Mouse (Mus musculus): ENCODE results near the gene Alk.

Alk gene

DNA sequence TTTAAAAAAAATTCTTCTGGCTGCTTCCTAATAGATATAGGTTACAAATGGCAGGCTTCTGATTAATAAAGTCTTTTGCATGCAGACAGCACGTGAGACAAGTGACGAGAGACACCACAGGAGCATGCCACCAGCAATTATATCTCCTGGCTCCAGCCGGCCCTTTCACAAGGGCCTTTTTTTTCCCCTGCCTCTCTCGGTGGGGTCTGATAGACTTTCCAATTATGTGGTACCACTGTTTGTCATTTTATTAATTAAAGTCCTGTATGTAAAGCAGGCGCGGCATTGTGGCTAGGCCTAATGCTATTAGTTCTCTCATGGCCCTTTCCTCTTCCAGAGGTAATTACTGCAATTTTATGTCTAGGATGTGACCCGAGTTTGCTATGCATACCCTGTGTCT, 630.7 kb downstream of the Alk start:
- DNase-seq (ENCODE audit: low spot score): no peak

DNA sequence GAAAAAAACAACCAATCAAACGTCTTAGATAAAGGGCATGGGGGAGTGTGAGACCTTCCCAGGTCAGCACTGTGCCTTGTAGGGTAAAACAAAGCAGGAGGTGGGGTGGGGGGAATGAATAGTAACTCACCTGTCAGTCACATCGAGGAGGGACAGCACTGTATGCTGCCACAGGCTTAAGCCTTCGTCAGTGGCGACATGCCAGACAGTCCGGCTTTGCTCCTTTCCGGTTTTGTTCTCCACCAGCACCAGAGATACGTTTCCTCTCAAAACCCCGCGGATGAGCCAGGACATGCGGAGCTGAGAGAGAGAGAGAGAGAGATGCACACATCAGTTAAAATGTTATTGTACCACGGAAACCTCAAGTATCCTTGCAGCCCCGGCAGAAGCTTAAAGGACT, 637.1 kb downstream of the Alk start:
- no peak for DNase-seq (ENCODE audit: low spot score)

DNA sequence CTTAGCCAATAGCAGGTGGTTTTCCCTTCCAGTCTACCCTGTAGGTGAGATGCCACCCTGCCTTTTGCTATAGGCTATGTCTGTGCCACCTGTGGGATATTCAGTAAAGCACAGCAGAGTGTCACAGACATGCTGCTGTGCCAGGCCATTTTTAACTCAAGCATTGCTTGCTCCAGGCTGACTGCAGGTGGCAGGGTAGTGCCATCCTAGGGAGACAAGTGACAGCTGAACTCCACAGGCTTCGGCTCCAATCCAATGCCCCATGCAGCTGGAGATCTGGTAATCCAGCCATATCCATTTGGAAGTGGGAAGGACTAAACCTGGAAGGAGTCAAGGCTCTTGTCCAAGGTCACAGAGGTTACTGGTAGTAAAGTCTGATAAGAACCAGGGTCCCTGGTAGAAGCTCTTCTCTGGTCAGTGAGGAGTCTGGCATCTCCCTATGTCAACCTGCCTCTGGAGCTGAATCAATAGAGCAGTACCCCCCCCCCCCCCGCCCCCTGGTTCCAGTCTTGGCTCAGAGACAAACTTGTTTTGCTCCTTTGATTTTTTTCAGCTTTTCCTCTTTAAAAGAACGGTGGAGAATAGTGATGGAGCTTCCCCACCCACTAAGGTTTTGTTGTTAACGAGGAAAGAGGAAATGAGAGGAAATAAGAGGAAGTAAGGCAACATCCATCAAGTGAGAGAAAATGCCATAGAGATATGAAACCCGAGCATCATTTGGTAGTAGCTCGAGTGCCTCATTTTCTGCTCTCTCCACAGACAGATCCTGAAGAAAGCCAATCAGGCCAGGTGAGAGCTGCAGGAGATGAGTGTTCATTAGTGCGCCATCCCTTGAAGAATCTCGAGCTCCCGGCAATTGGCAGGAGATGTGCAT, 638.5 kb downstream of the Alk start:
- peak; percentile 6 for DNase-seq (ENCODE audit: low spot score)

DNA sequence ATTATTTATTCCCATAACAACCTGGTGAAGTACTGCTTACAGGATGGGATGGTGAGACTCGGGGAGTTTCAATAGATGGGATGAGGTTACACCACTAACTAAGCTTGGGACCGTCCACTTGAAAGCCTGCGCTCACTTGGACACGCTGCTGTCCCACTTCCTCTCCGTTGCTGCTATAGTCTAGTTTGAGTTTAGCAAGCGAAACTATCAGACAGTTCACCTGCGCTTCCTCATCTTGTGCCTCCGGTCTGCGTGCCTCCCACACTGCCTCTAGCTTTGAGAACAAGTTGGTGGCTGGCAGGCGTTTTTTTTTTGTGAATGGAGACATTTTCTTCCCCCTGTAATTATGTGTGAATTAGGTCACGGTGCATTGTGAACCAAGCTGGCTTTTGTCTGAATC, 639.8 kb downstream of the Alk start:
- DNase-seq (ENCODE audit: low spot score): no peak

DNA sequence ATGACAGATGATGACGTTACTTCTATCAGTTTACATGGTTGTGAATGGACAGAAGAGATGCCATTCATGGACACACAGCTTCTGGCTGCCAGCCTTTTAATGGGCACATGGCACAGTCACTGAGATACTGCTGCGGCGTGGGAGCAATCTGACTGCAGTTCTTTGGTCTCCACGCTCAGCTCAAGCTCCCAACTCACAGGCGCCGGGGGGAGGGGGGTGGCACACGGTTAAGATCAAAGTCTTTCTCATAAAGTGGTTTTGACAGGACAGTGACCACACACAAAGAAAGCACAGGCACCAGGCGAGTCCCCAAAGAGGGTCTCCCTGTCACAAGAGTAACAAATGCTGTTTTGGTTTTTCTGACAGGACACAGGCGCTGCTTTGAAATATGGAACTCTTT, 641.7 kb downstream of the Alk start:
- DNase-seq (ENCODE audit: low spot score): no peak

DNA sequence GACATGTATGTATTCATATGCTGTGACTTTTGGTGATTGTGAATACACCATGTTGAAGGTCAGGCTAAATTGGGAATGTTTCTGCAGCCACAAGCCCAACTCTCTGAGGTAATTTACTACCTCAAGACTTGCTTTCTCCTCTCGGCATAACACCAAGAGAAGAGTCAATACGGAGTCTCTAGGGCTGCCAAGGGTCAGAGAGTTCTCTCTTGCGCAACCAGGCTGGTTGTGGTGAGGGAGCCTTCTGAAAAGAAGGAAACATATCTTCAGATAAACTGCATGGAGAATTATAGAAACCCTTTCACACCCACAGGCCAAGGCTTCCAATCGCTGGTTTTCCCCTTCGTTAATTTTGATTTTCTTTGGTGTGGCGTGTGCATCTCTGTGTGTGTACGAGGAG, 649.4 kb downstream of the Alk start:
- no peak for DNase-seq (ENCODE audit: low spot score)

DNA sequence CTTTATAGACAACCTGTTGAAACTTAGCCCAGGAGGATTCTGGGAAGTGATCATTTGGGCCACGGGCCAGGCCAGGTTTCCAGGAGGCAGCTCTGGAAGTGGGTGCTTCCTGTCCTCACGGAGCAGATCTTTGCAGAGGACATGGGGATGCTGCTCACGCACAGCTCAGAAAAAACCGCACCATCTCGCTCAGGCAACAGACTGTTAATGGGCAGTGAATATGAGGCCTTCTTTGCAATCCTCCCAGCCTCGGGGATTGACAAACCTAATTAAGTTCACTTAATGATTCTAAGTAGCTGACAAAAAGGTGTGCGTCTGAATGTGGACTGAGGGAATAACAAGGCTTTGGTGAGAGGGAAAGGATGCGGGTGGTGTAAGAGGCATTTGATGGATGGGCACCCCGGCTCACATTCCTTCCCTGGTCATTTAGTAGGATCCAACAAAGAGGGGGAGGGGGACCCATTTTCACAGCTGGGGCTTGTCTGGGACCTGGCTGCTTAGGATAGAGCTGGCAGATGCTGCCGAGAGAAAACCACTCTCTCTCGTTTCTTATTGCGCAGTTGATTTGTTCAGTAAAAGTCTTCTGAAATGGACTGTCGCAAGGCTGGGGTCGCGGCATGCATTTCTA, 650.1 kb downstream of the Alk start:
- no peak for DNase-seq (ENCODE audit: low spot score)

DNA sequence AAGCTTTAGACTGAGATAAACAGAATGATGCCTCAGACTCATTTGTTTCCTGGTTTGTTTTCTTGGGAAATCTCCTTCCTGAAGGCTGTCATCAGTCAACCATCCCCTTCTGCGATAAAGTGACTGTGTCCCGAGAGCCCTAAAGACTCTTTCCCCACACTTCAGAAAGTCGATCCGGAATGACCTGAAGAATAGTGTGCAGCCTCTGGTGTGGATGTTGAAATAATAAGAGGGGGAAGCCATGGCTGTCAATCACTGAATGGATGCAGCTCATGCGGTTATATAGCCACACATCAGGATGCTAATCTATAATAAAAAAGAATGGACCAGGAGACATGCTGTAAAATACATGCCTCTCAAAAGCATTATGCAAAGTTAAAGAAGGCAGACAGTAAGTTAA, 653.5 kb downstream of the Alk start:
- DNase-seq (ENCODE audit: low spot score): no peak

DNA sequence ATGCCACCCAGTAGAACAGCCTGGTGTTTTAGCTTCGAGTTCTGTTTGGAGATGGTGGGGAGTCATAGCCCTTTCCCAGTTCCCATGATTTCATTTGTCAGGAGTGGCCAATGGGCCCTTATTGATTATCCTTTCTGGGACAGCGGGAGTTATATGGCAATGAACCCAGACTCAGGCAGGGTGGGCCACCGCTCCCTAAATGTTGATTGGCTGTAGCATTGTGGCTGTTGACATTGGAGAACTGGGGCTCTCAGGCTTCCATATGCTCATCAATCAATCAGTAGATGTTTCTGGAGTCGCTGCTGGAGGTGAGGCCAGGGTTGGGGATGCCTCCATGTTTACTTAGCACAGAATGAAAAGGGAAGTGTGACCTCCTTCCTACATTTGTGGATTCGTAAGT, 655.7 kb downstream of the Alk start:
- DNase-seq (ENCODE audit: low spot score): no peak

DNA sequence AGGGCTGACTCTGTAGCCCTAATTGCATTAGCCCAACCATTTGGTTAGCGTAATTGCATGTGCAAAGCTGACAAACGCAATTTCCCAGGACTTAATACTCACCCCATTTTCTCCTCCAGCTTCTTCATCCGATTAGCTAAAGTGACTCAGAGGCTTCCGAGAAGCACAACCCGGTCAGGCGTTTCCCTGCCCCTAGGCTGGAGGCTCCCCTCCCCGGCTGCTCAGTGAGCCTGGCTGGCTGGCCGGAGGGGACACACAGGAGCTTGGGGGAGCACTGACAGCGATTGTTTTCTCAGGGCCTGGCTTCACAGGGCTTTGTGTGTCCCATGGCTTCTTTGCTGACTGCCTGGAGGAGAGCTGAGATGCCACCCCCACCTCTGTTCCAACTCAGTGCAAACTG, 657.0 kb downstream of the Alk start:
- DNase-seq (ENCODE audit: low spot score): no peak

DNA sequence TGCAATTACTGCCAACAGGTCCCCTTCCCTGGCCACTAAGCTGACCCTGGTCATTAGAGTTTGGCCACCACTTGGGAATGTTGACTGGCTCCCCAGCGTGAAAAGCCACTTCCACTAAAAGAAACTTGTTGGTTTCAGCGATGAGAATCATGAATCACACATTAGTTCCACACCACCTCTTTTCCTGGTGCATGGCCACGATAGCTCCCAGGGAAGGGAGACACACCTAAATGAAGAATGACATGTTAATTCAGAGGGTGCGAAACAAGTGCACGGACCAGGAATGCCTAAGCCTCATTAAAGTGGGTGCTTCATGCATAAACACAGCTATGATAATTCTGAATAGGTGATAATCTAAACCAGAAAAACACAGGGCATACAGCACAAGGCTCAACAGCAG, 660.4 kb downstream of the Alk start:
- DNase-seq (ENCODE audit: low spot score): no peak

DNA sequence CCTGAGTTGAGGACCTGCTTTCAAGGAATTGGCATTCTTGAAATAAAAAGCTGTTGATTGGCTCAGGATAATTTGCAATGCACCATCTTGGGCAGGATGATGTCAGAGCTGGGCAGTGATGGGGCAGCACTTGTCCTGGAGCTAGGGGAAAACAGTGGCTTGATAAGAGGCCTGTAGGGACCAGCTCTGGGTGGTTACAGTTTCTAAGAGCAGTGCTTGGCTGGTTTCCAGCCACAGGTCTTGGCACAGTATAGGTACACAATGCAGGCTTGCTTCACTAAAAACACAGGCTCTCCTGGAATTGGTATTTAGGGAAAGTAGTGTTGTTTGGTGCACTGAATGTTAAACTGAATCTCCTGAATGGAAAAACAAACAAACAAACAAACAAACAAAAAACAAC, 662.4 kb downstream of the Alk start:
- no peak for DNase-seq (ENCODE audit: low spot score)

DNA sequence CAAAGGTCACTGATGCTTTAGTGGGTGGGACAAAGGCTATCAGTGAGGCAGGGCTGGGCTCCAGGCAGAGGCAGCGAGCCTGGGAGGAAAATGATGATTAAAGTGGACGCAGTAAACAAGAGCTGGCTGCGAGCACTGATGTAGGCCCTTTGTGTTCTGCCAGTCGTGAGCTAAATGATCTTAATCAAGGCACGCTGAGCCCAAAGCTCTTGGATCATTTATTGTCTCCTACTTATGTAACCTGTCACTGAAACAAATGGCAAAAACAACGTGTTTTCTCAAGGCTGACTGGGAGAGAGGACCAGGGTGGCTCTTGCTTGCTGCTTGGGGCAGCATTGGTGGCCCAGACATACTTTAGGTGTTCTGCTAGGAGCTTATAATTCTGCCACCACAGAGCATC, 663.0 kb downstream of the Alk start:
- no peak for DNase-seq (ENCODE audit: low spot score)

DNA sequence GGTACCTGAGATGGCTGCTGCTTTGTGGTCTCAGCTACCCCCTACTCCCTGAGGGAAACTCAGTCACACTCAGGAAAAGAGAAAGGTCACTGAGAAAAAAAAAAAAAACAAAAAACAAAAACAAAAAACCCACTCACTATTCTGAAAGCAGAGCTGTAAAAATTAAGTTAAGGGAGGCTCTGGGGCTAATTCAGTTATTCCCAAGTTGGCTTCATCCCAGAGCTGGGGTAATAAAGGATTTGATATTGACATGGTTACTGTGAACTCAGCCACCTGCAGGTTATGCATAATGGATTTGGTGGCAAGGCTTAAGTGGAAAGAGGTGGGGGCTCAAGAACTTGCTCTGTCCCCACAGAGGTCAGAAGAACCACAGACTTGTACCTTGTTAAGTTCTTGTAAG, 667.7 kb downstream of the Alk start:
- DNase-seq (ENCODE audit: low spot score): no peak

DNA sequence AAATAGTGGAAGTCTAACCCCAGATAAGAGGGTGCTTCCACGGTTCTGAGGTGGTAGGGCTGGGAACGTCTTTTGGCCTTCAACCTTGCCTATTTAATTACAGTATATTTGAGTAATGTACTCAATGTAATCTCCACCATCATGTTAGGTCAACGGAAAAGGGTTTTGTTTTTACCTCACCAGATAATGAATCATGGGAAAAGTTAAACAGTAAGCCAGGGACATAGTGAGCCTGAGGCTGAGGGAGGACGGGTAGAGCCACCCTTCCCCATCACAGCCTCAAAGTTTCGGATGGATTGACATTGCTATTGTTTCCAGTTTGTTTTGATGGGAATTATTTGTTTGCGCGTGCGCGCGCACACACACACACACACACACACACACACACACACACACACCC, 668.6 kb downstream of the Alk start:
- DNase-seq (ENCODE audit: low spot score): no peak

DNA sequence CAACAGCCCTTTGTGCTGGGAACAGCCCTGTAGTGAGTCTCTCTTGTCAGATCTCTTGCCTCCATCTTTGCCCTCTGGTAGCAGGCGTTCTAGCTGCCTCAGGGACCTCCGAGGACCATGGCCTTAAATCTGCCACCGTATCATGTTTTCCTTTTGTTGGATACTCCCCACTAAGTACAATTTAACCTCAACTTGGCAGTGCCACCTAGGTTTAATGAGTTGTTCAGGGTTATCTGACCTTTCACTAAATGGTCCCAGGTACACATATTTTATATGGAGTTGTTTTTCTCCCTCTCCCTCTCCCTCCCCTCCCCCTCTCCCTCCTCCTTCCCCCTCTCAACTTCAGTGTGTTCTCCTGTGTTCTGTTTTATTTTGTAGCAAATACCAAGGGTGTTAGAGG, 669.1 kb downstream of the Alk start:
- no peak for DNase-seq (ENCODE audit: low spot score)

DNA sequence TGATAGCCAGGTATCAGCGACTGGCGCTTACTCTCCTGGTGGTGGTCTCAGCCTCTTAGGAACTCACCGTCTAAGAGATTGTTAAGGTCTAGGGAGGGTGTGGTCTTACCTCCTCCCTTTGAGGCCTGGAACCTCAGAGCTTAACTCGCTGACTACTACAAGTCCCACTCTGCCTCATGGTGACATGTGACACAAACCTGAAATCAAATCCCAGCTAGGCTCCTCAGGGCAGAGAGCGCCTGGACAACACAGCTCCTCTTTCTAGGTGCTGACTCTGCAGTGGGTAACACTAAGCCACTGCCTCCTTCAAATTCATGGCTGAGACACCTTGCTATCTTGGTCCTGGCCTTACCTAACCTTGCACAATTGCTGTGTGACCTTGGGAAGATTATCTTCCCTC, 689.5 kb downstream of the Alk start:
- DNase-seq (ENCODE audit: low spot score): no peak

DNA sequence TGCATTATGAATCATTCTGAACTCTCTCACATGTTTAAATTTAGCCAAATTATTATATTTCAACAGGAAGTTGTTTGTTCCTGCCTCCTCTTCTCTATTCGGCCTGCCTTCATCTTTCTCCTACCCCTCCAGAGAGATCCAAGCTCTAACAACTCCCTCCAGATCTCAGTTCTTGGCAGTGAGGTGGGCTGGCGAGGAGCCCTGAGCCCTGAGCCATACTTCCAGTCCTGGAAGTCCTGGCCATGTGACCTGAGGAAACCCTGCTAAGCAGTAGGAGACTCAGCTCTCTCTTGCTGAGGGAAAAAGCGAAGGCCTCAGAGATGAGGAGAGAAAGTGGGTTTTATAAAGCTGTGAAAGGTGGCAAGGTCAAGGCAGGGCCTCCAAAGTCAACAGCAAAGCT, 689.9 kb downstream of the Alk start:
- DNase-seq (ENCODE audit: low spot score): peak; percentile 9

DNA sequence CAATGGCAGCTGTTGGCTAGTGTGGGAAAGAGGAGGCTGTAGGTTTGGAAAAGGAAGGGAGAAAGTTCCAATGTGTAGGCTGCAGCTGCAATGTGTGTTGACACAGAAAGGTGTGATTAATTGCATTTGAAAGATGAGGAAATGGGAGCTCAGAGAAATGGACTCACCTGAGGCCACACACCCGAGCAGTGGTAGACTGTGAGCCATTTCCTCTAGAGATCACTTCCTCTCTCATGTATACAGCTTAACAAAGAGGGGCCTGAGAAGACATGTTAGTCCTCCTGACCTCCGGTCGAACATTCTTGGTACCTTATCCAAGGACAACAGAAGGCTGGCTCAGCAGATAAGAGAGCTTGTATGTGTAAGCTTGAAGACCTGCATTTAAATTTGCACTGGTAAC, 691.2 kb downstream of the Alk start:
- no peak for DNase-seq (ENCODE audit: low spot score)

DNA sequence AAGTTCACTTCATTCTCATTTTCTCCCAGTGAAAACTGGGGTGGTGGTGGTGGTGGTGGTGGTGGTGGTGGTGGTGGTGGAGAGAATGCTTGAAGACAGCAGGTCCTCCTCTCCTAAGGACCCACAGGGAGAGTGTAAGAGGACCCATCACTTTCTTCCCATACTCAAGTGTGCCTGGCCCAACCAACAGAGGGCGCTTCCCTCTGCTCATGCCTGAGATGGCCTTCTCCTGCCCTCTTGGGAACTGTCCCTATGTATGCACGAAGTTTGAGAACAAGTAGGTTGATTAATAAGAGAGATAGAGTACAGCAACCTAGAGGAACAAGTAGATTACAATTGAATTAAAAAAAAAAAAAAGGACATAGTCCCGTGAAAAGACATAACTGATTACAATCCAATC, 695.3 kb downstream of the Alk start:
- DNase-seq (ENCODE audit: low spot score): no peak

DNA sequence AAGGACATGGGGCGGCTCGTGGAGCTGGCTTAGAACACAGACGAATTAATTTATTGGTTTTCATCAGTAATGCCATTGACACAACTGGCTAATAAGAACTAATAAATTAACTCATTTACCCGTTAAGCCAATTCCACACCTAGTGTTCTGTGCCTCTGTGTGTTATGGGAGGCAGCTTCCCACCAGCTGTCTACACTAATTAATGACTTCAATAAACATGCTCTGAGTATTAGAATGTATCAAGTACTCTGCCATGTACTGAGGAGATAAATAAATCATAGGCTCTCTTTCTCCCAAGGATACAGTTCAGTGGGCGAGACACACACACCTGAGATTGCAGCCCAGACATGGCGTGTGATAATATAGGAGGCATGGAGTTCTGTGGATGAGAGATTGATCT, 723.1 kb downstream of the Alk start:
- DNase-seq (ENCODE audit: low spot score): no peak

DNA sequence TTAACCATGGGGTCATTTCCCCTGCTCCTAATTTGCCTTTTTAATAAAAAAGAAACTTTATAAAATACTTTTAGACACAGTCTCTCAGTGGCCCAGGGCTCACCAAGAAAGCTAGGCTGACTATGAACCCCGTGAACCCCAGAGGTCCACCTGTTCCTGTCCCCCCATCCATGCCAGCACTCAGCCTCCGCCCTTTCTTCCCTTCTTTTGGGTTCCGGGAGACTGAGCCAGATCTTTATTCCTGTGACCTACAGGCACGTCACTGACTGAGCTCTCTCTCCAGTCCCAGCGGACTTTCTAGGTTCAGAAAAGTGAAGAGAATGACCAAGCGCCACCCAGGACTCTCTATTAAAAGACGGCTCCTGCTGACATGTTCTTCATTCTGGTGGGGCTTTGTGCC, 728.9 kb downstream of the Alk start:
- no peak for DNase-seq (ENCODE audit: low spot score)

DNA sequence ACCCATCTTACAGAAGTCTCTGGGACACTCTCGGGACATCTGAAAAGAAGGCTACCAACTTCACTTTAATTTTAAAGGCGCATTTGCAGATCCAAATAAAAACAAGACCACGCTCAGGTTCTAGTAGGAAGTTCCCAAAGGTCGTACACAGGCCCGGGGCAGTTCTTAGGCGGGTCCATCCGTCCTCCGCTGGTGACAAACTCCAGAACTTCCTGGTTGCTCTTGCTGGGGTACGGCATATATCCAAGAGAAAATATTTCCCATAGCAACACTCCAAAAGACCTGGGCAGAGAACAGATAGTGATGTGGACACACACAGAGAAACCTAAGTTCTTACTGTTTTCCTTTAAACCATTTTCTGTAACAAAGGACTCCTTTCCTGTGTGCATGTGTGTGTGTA, 729.6 kb downstream of the Alk start:
- no peak for DNase-seq (ENCODE audit: low spot score)

DNA sequence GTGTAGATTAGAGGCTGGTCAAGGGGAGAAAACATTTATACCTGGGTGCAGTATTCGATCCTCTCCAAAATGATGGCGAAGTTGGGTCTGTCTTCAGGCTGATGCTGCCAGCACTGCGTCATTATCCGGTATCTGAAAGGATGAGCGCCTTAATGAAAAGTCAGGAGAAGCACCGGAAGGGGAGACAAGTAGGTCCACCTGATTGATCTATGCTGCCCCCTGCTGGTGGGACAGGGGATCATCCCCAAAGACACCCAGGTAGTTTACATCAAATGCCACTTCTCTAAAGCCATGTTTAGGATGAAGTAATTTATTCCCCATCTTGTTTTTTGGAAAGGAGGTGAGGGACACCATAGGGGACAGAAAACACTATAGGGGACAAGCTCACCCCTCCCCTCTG, 730.4 kb downstream of the Alk start:
- DNase-seq (ENCODE audit: low spot score): peak; percentile 47
